Mouse (Mus musculus) liver, postnatal 0 days (tissue): ENCODE data around the gene Spata19.

ENCODE experiments used
- CTCF ChIP-seq: sonication (generic); IDR thresholded peaks from 2 replicates; pipeline ENCODE4 v1.5.1; 2016; ENCODE audit warnings: antibody characterized with exemption, low read depth
- EP300 ChIP-seq: IDR thresholded peaks from 2 replicates; pipeline ENCODE4 v1.6.1; 2016; ENCODE audit warnings: antibody characterized with exemption, low read depth, mild to moderate bottlenecking

DNA sequence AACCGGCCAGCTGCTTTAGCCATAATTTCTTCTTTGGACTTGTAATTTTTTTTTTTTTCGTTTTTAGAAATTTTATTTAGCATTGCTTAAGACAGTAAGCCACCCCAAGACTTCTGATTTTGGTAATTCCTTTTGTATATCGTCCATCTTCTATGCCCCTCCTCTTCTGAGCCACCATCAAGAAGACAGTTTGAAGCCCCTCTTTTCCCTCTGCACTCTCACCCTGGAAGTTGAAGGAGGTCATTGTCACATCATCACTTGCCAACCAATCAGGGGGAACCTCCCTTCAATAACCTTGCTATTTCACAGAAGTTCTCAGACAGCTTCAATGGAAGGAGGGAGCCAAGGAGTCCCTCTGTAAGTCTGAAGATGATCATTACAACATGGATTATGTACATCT lies at the start of gene Spata19:
- TF ChIP-seq EP300 (no peak), CTCF (no peak)
